In genomic region chr8:127908436-127908835, GRCm38 (mm10) we compare ENCODE assay signal across 24 mouse cellular contexts.
DNase-seq lines count a peak whose midpoint lies in the region; ATAC-seq and TF ChIP-seq lines count a peak whose summit lies in the region.
"Had no signal": no experiment of that assay in that cellular context is flagged by ENCODE, and none has a peak within 500 bp of the region (broad histone marks: within the 10 kb centered on the region; RNA-seq: fewer than 3 reads in every experiment).

No protein-coding gene starts in this region.

- no peaks in the 10 kb centered on the region for H3K9me3 ChIP-seq in kidney, embryonic 15.5 days (replicated peaks)
- H3K9me3 ChIP-seq: embryonic facial prominence, embryonic 13.5 days; forebrain, embryonic 10.5 days; heart, embryonic 12.5 days; liver, embryonic 15.5 days; lung, embryonic 15.5 days; midbrain, embryonic 10.5 days; midbrain, embryonic 15.5 days had no signal

- no peaks in the 10 kb centered on the region for H3K4me1 ChIP-seq in kidney, adult 2 months (ENCODE audit: control insufficient read depth, insufficient read depth, low read length)
- 0 out of 2 replicates have a peak, but pooled peaks cover 3% of the 10 kb centered on the region for H3K4me1 ChIP-seq in kidney, embryonic 15.5 days
- H3K4me1 ChIP-seq: embryonic facial prominence, embryonic 13.5 days; forebrain, embryonic 10.5 days; liver, embryonic 15.5 days; lung, embryonic 15.5 days; midbrain, embryonic 10.5 days; midbrain, embryonic 15.5 days had no signal

- no peak overlapping the region for H3K27ac ChIP-seq in kidney, adult 2 months (ENCODE audit: insufficient read depth, low read depth, low read length)
- H3K27ac ChIP-seq in kidney, embryonic 15.5 days: no peak overlapping the region
- H3K27ac ChIP-seq: embryonic facial prominence, embryonic 13.5 days; forebrain, embryonic 10.5 days; heart, adult 2 months; hindbrain, embryonic 14.5 days; layer of hippocampus, adult 2 months; liver, embryonic 15.5 days; lung, embryonic 15.5 days; midbrain, embryonic 10.5 days; midbrain, embryonic 15.5 days had no signal

- WGBS in kidney, adult 2 months: 62% methylated on average over 5 of the region's 5 CpGs
- 82% methylated on average over 5 of the region's 5 CpGs for WGBS in kidney, embryonic 15.5 days

- TF ChIP-seq CTCF in kidney, adult 2 months (conservative IDR thresholded peaks at IDR 0.05; ENCODE audit: insufficient read depth, insufficient read length, low read depth, low read length): no peak

- no peaks in the 10 kb centered on the region; the same call in 1 of the 2 replicates for H3K27me3 ChIP-seq in kidney, adult 2 months (replicated peaks; ENCODE audit: control insufficient read depth, insufficient read depth, low read length)
- no peaks in the 10 kb centered on the region for H3K27me3 ChIP-seq in kidney, embryonic 15.5 days
- H3K27me3 ChIP-seq: embryonic facial prominence, embryonic 13.5 days; heart, embryonic 12.5 days; liver, embryonic 15.5 days; lung, embryonic 15.5 days; midbrain, embryonic 15.5 days had no signal

- no peak overlapping the region for H3K4me2 ChIP-seq in kidney, embryonic 15.5 days
- H3K4me2 ChIP-seq: embryonic facial prominence, embryonic 13.5 days; heart, embryonic 12.5 days; hindbrain, embryonic 14.5 days; liver, embryonic 15.5 days; lung, embryonic 15.5 days; midbrain, embryonic 15.5 days had no signal

- peak; percentile 75 for DNase-seq in kidney, adult 2 months
- DNase-seq in urinary bladder, postnatal 14 days (ENCODE audit: low spot score): peak; percentile 18
- no peak for DNase-seq in urinary bladder, postnatal 25 days (ENCODE audit: low spot score)
- DNase-seq in kidney, postnatal 25 days: peak; percentile 70 to 75
- no peak for DNase-seq in ovary, postnatal 36 days (ENCODE audit: low spot score)
- DNase-seq: adrenal gland, postnatal 14 days; cerebellum, adult 18-20 months; heart, adult 2 months; layer of hippocampus, postnatal 36 days; left cerebral cortex, postnatal 4 days; thymus, postnatal 14 days had no signal

- ATAC-seq in kidney, embryonic 15.5 days (replicated peaks; ENCODE audit: low FRiP score): no peak
- ATAC-seq in monocyte, adult 5-6 weeks (replicated peaks; ENCODE audit: insufficient number of reproducible peaks, low FRiP score, low TSS enrichment, poor library complexity, severe bottlenecking): no peak
- ATAC-seq: forebrain, embryonic 16.5 days; intestine, postnatal 0 days; midbrain, embryonic 15.5 days had no signal

- no peaks in the 10 kb centered on the region for H3K36me3 ChIP-seq in kidney, adult 2 months (ENCODE audit: control insufficient read depth, insufficient read depth, low read length)
- H3K36me3 ChIP-seq in kidney, embryonic 15.5 days: no peaks in the 10 kb centered on the region
- H3K36me3 ChIP-seq: embryonic facial prominence, embryonic 13.5 days; forebrain, embryonic 10.5 days; heart, embryonic 12.5 days; liver, embryonic 15.5 days; lung, embryonic 15.5 days; midbrain, embryonic 10.5 days; midbrain, embryonic 15.5 days had no signal

- H3K9ac ChIP-seq in kidney, embryonic 15.5 days: no peak overlapping the region
- H3K9ac ChIP-seq: embryonic facial prominence, embryonic 13.5 days; heart, embryonic 12.5 days; hindbrain, embryonic 14.5 days; liver, embryonic 15.5 days; lung, embryonic 15.5 days; midbrain, embryonic 15.5 days had no signal

- no peak for TF ChIP-seq POLR2A in kidney, adult 2 months (IDR thresholded peaks at IDR 0.05; ENCODE audit: low read depth, low read length)

- H3K4me3 ChIP-seq in kidney, adult 2 months (ENCODE audit: insufficient read depth, low read depth, low read length): no peak overlapping the region
- no peak overlapping the region for H3K4me3 ChIP-seq in kidney, embryonic 15.5 days (replicated peaks)
- H3K4me3 ChIP-seq: embryonic facial prominence, embryonic 13.5 days; forebrain, embryonic 10.5 days; heart, adult 2 months; heart, embryonic 12.5 days; layer of hippocampus, adult 2 months; liver, embryonic 15.5 days; lung, embryonic 15.5 days; midbrain, embryonic 10.5 days; midbrain, embryonic 15.5 days had no signal

Comparison
In these comparisons a context has a peak if more than half of its experiments do, and no peak if none do; other contexts are left out.
1. DNase-seq: peak in kidney, adult 2 months (single experiment), urinary bladder, postnatal 14 days (single experiment) and kidney, postnatal 25 days (2 of 2); none in urinary bladder, postnatal 25 days (single experiment) and ovary, postnatal 36 days (single experiment).